Mouse (Mus musculus) liver, adult 2 months (tissue): Measurements from ENCODE around the gene Ttll5.

Experiments used
- CTCF ChIP-seq: fragments of 200-500 bp; IDR thresholded peaks from 2 replicates; pipeline ENCODE4 v1.5.1; 2011; ENCODE audit warnings: low read depth, low read length, control low read depth
- POLR2A ChIP-seq: fragments of 200-500 bp; IDR thresholded peaks from 2 replicates; pipeline ENCODE4 v1.6.1; 2011; ENCODE audit warnings: low read length, control low read depth; ENCODE audit not compliant: insufficient read depth; ENCODE audit errors: extremely low read depth

- no peak for TF ChIP-seq CTCF
- no peak for TF ChIP-seq POLR2A
Observed at GRCm38 (mm10) chr12:86022282-86022984, 198.0 kb downstream of the Ttll5 start.
